Mouse (Mus musculus): ENCODE data around the gene Stim2. TPM values are rescaled to one million over a fixed set of nuclear protein-coding genes. Genes with fewer than 3 reads are reported as not detected.
A peak's percentile ranks its signal among the peaks of the same experiment; 100 is the strongest.

Stim2 gene
- polyA plus RNA-seq, 1 experiment from 2014 or later, result 25.8 TPM

DNA sequence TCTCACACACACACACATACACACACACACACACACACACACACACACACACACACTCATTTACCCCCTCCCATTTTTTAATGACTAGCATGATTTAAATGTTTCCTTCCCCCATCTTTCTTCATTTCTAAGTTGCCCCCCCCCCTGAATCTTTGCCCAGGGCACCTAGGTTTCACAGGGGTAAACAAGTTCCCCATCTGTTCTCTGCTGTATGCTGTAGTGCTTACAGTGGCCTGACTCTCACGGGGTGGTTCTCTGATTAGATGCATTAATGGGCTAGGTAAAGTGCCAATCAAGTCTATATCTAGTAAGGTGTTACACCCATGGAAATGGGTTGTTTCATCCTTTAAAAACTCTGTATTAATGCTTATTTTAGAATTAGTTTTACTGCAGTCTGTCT, 103.7 kb downstream of the Stim2 start:
- Histone ChIP-seq H3K4me3 (no peak overlapping the region), H3K27ac (no peak overlapping the region), H3K4me1 (replicated peaks) (peaks cover 12% of the 10 kb centered on the region), H3K9ac (no peak overlapping the region), H3K36me3 (peaks cover 4% of the 10 kb centered on the region; the same call in 1 of the 2 replicates), H3K9me3 (no peaks in the 10 kb centered on the region), H3K27me3 (no peaks in the 10 kb centered on the region), H3K4me2 (no peak overlapping the region)
- no peak for ATAC-seq (ENCODE audit: low FRiP score)
- 53% methylated on average over 1 of the region's 1 CpGs for WGBS

DNA sequence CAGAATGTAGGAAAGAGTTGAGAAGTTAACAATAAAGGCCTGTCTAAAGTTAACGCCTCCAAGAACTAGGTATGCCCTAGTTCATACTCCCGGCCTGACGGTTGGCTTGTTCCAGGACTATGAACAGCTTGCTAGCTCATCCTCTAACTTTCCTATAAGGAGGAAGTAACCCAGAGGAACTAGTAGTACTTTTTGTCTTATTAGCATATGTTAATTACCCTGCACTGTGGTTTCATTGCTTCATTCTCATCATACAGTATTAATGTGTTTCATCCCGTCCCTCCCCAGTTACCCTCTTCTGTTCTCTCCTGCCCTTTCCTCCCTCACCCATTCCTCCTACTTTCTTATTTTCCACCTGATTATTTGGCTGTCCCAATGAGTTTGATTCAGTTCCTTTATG, 108.4 kb downstream of the Stim2 start:
- H3K4me3 ChIP-seq, result no peak overlapping the region
- no peak for ATAC-seq (ENCODE audit: low FRiP score)
- WGBS, result 88% methylated on average over 4 of the region's 4 CpGs
- no peak overlapping the region for H3K9ac ChIP-seq
- peaks cover under 1% of the 10 kb centered on the region for H3K4me1 ChIP-seq (replicated peaks)
- peaks cover 4% of the 10 kb centered on the region for H3K36me3 ChIP-seq
- no peaks in the 10 kb centered on the region for H3K27me3 ChIP-seq
- no peak overlapping the region for H3K27ac ChIP-seq
- no peaks in the 10 kb centered on the region for H3K9me3 ChIP-seq
- H3K4me2 ChIP-seq, result no peak overlapping the region

DNA sequence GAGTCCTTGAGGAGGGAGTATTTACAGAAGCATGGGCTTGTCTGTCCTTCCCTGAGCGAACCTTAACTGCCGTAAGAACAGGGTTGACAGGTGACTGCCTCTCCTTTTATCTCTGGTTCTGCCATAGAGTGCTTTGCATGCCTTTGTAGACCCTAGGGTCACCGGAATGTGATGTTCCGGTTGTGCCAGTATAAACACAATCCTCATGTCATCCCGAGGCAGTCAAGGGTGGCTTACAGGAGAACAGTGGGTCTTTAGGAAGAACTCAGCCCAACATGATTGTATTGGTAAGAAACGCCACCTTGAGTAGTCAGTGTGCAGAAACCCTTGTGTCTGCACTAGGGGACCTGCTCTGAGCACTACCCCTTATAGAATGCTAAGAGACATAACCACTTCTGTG, 108.8 kb downstream of the Stim2 start:
- H3K4me2 ChIP-seq, result no peak overlapping the region
- H3K36me3 ChIP-seq, result peaks cover 4% of the 10 kb centered on the region
- no peak for ATAC-seq (ENCODE audit: low FRiP score)
- H3K4me3 ChIP-seq, result no peak overlapping the region
- H3K27me3 ChIP-seq, result no peaks in the 10 kb centered on the region
- H3K27ac ChIP-seq, result no peak overlapping the region
- no peak overlapping the region for H3K9ac ChIP-seq
- H3K4me1 ChIP-seq (replicated peaks), result no peaks in the 10 kb centered on the region
- H3K9me3 ChIP-seq, result no peaks in the 10 kb centered on the region
- WGBS, result 82% methylated on average over 6 of the region's 6 CpGs

DNA sequence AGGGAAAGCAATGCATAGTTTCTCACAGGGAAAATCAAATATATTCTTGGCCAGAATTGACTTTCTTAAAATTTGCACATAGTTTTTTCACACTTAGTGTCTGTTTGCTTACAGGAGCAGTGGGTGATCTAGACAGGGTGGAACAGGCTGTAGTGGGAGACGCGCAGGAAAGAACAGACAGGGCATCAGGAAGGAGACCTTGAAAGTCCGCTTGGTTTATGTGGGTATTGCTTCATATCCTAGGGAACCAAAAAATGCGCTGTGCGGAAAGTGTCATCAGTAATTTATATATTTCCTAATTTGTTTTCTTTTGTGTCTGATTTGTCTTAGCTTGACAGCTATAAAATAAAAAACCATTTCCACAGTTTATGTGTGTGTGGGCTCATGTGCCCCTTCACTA, 110.8 kb downstream of the Stim2 start:
- no peak overlapping the region for H3K9ac ChIP-seq
- H3K36me3 ChIP-seq, result peaks cover 4% of the 10 kb centered on the region
- no peaks in the 10 kb centered on the region for H3K4me1 ChIP-seq (replicated peaks)
- H3K4me3 ChIP-seq, result no peak overlapping the region
- H3K9me3 ChIP-seq, result no peaks in the 10 kb centered on the region
- H3K4me2 ChIP-seq, result no peak overlapping the region
- no peaks in the 10 kb centered on the region for H3K27me3 ChIP-seq
- H3K27ac ChIP-seq, result no peak overlapping the region
- no peak for ATAC-seq (ENCODE audit: low FRiP score)
- 98% methylated on average over 5 of the region's 5 CpGs for WGBS

DNA sequence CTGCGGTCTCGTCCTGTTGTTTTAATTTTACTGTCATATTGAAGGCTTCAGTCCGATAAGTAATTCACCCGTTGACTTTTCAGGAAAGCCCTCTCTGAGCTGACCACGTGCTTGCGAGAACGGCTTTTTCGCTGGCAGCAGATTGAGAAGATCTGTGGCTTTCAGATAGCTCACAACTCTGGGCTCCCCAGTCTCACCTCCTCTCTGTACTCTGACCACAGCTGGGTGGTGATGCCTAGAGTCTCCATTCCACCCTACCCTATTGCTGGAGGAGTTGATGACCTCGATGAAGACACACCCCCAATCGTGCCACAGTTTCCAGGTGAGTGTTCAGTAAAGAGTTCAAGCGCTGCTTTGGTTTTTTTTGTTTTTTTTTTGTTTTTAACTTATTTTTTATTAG, 112.5 kb downstream of the Stim2 start:
- 93% methylated on average over 11 of the region's 11 CpGs for WGBS
- no peaks in the 10 kb centered on the region for H3K27me3 ChIP-seq
- no peak for ATAC-seq (ENCODE audit: low FRiP score)
- peaks cover 4% of the 10 kb centered on the region for H3K4me1 ChIP-seq (replicated peaks)
- H3K9me3 ChIP-seq, result no peaks in the 10 kb centered on the region
- H3K27ac ChIP-seq, result no peak overlapping the region
- H3K36me3 ChIP-seq, result peaks cover 2% of the 10 kb centered on the region
- H3K4me2 ChIP-seq, result no peak overlapping the region
- no peak overlapping the region for H3K9ac ChIP-seq
- H3K4me3 ChIP-seq, result no peak overlapping the region

DNA sequence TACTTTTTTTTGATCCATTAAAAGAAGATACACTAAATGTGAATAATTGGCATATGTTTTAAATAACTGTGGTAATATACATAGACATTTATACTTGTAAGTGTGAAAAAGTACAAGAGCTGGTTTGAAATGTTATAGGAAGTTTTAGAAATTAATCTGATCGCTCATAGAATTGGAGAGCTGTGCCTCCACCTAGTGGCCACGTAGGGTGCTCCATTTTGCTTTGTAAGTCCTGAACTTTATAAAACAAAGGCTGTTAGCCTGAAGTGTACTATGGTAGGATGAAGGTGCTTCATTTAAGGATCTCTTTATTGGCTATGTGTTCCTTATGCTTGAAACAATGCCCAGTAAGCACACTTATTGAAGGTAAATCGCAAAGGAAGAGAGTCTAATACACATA, 115.0 kb downstream of the Stim2 start:
- Histone ChIP-seq H3K4me1 (replicated peaks) (peaks cover 5% of the 10 kb centered on the region), H3K27me3 (no peaks in the 10 kb centered on the region), H3K9me3 (no peaks in the 10 kb centered on the region), H3K4me3 (no peak overlapping the region), H3K36me3 (peaks cover 10% of the 10 kb centered on the region), H3K27ac (no peak overlapping the region), H3K4me2 (no peak overlapping the region), H3K9ac (no peak overlapping the region)
- no peak for ATAC-seq (ENCODE audit: low FRiP score)
- 36% methylated on average over 3 of the region's 3 CpGs for WGBS

DNA sequence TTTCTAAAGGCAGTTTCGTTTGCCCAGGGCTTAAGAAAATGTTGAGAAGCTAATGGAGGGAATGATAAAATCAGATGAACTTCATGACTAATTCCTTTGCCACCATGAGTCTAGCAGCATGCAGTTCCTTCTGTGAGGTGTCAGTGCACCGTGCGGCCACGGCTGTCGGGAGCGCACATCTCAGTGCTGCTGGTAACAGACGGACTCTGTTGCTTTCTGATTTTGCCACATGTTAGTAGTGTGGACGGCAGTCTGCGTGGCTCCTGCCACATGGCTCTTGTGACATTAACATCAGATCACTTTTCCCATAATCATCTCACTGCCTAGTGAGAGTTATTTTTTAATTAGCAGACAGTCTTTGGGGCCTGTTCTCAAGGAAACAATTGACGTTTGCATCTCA, 118.2 kb downstream of the Stim2 start:
- ATAC-seq (ENCODE audit: low FRiP score), result peak; percentile 55; the same call in 1 of the 2 replicates
- no peaks in the 10 kb centered on the region for H3K27me3 ChIP-seq

DNA sequence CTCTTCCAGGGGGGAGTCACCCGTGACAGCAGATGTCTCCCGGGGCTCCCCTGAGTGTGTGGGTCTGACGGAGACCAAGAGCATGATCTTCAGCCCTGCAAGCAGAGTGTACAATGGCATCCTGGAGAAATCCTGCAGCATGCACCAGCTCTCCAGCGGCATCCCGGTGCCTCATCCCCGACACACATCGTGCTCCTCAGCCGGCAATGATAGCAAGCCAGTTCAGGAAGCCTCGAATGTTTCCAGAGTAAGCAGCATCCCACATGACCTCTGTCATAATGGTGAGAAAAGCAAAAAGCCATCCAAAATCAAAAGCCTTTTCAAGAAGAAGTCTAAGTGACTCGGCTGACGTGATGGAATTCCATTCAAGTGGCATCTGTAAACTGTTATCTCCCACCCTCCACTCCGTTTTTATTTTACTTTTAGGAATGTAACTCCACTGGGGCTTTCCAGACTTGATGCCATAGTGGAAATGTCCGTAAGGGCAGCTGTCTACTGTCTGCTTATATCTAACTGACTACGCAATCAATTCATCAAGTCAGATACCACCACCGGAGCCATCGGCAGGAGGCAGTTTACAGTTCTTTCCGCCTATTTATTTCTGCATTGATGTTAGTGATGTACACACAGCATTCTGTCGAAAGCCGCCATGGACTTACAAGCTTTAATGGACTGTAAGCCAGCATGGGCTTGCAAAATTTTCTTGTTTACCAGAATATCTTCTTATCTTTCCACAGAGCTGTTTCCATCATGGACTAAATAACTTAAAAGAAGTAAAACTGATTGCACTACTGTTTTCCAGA, 120.3 kb downstream of the Stim2 start:
- Histone ChIP-seq H3K4me1 (replicated peaks) (peaks cover 7% of the 10 kb centered on the region), H3K4me3 (no peak overlapping the region), H3K9me3 (no peaks in the 10 kb centered on the region), H3K4me2 (no peak overlapping the region), H3K36me3 (peaks cover 19% of the 10 kb centered on the region), H3K9ac (no peak overlapping the region), H3K27me3 (no peaks in the 10 kb centered on the region), H3K27ac (no peak overlapping the region)
- 74% methylated on average over 19 of the region's 19 CpGs for WGBS
- ATAC-seq (ENCODE audit: low FRiP score), result no peak

More for the DNA sequence above, 118.2 kb downstream of the Stim2 start:
- Histone ChIP-seq H3K9me3 (no peaks in the 10 kb centered on the region), H3K27ac (no peak overlapping the region), H3K4me2 (no peak overlapping the region), H3K4me3 (no peak overlapping the region), H3K9ac (no peak overlapping the region), H3K4me1 (replicated peaks) (peaks cover 7% of the 10 kb centered on the region), H3K36me3 (peaks cover 16% of the 10 kb centered on the region)
- 78% methylated on average over 10 of the region's 10 CpGs for WGBS

DNA sequence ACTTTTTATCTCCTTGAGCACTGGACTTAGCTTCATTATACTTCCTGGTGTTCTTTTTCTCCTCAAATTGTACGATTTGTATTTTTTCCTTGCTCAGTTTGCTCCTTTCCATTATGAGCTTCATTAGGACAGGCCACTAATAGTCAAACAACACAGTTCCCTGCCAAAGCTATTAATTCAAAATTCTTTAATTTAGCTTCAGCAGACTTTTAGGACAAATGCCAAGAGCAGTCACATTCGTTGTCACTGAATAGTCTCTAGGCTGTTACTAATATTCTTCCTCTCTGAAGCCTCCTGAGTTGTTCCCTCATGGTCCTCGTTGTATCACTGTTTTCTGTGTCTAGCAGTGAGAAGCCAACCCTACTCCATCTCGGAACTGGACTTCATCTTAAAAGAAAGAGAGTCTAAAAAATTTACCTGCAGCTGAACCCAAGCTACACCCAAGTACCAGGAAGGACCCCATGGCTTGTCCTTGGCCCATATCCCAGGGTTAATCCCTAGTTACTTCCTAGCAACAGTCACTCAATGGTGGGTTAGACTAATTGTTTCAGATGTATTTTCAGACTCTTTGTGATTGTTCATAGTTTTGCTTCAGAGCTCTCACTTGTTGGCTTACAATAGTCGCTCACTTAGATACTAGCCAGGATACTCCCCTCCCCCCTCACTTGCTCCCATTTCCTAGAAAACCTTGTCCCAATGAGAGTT, 149.9 kb downstream of the Stim2 start:
- no peak overlapping the region for H3K9ac ChIP-seq

DNA sequence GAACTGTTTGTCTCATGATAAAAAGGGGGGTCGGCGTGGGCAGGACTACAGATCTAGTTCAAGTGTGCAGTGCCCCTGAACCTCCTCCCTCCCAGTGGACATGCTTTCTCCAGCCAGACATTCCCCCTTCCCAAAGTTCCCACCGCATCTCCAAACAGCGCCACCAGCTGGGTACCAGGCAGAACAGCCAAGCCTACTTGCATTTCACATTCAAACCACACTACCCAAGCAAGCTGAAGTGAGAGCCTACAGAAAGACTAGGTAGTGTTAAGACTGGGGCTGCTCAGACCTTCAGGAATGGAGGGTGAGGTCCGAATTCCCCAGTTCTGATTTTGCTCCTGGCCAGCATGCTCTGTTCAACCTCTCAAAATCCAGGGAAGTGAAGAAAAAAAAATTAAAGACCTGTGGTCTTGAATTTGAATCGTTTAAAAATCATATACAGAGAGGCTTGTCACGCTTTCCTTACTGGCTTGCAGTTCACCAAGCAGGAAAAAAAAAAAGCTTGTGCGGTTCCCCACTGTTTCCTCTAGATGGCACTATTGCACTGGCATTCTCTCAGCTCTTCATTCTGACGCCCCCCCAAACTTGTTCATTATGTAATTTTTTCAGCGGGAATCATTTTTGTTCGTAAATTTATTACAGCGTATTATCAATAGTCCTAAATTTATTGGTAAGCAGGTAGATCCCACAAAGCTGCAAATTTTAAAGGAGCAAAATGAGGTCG, 156.4 kb downstream of the Stim2 start:
- Histone ChIP-seq H3K36me3 (no peaks in the 10 kb centered on the region), H3K27me3 (0 out of 2 replicates have a peak, but pooled peaks cover 5% of the 10 kb centered on the region), H3K4me1 (replicated peaks) (peaks cover 34% of the 10 kb centered on the region), H3K4me2 (peak overlapping the region; percentile 48), H3K4me3 (peak overlapping the region; percentile 23), H3K9me3 (no peaks in the 10 kb centered on the region), H3K9ac (no peak overlapping the region), H3K27ac (peak overlapping the region; percentile 71)
- 25% methylated on average over 13 of the region's 13 CpGs for WGBS
- ATAC-seq (ENCODE audit: low FRiP score), result peak; percentile 27

More for the DNA sequence above, 149.9 kb downstream of the Stim2 start:
- H3K9me3 ChIP-seq, result no peaks in the 10 kb centered on the region
- no peaks in the 10 kb centered on the region for H3K36me3 ChIP-seq
- H3K4me2 ChIP-seq, result no peak overlapping the region
- ATAC-seq (ENCODE audit: low FRiP score), result no peak
- no peaks in the 10 kb centered on the region for H3K27me3 ChIP-seq
- no peak overlapping the region for H3K4me3 ChIP-seq
- no peak overlapping the region for H3K27ac ChIP-seq
- WGBS, result 79% methylated on average over 5 of the region's 5 CpGs
- H3K4me1 ChIP-seq (replicated peaks), result no peaks in the 10 kb centered on the region

DNA sequence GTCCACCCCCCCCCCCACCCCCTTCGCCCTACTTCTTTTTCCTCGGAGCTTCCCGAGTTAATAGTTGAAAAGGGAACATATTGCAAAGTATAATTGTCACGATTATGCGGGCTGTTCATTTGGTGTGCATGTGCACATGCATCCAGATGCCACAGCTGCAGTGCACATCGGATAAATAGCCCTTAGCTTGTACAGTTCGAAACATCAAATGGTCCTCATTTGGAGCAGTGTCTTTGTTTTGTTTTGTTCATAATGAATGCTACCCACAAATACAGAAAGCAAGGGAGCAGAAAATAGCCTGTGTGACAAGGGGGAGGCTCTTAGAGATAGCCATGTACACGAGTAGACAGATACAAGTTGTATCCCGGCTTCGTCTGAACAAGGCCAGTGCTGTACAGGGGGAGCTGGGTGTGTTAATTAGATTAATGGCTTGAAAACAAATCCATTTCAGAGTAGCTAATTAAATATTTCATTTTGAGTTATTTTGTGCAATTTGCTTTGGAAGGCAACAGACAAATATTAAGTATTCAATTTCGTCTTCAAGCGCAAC, 157.0 kb downstream of the Stim2 start:
- Histone ChIP-seq H3K9me3 (no peaks in the 10 kb centered on the region), H3K9ac (no peak overlapping the region), H3K27ac (peak overlapping the region; percentile 71), H3K4me1 (replicated peaks) (peaks cover 38% of the 10 kb centered on the region), H3K36me3 (no peaks in the 10 kb centered on the region), H3K4me2 (peak overlapping the region; percentile 48), H3K27me3 (0 out of 2 replicates have a peak, but pooled peaks cover 5% of the 10 kb centered on the region), H3K4me3 (peak overlapping the region; percentile 23)
- peak; percentile 71 for ATAC-seq (ENCODE audit: low FRiP score)
- WGBS, result 32% methylated on average over 12 of the region's 12 CpGs

DNA sequence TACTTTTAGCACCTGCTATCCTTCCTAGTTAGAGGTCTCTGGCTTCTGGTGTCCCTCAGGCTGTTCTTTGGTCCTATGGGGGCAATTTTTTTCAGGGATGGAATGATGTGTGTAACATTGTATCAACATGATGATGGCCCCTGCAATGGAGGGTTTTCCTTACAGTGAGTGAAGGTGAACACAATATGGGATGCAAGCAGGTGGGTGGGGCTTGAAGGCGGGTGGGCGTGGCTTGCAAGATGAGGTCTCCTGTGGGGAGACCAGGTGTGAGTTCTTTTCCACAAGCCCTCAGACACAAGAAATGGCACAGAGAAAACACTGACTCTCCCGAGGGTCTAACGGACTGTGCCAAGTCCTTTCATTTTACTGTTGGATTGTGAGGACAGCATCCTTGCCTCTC, 157.6 kb downstream of the Stim2 start:
- Histone ChIP-seq H3K9me3 (no peaks in the 10 kb centered on the region), H3K27me3 (0 out of 2 replicates have a peak, but pooled peaks cover 5% of the 10 kb centered on the region), H3K4me1 (replicated peaks) (peaks cover 42% of the 10 kb centered on the region), H3K4me2 (no peak overlapping the region), H3K4me3 (no peak overlapping the region), H3K27ac (peak overlapping the region; percentile 71), H3K36me3 (no peaks in the 10 kb centered on the region), H3K9ac (no peak overlapping the region)
- WGBS, result 89% methylated on average over 4 of the region's 4 CpGs
- peak; percentile 27; the same call in 1 of the 2 replicates for ATAC-seq (ENCODE audit: low FRiP score)
